Mouse (Mus musculus) forebrain, embryonic 11.5 days (tissue): ENCODE data around the gene Fam3a. TPM values are rescaled to one million over a fixed set of nuclear protein-coding genes. Genes with fewer than 3 reads are reported as not detected.
A peak's percentile ranks its signal among the peaks of the same experiment; 100 is the strongest.

ENCODE experiments used
- ATAC-seq: fragments of 200-750 bp; cut with Nextera tagmentation; replicated peaks from 2 replicates; pipeline ENCODE4 v1.8.0; 2017; ENCODE audit warnings: moderate TSS enrichment; ENCODE audit not compliant: low FRiP score
- DNase-seq: peaks from one replicate; pipeline ENCODE4 v3.0.0-alpha.2; 2017; ENCODE audit warnings: low spot score
- H3K27ac ChIP-seq: fragments of 300-500 bp; sonication (generic); 2 replicates; pipeline ENCODE4 v1.5.1; 2014; ENCODE audit warnings: low read depth, low read length
- H3K27me3 ChIP-seq: fragments of 300-500 bp; sonication (generic); 2 replicates; pipeline ENCODE4 v1.6.1; 2014; ENCODE audit warnings: mild to moderate bottlenecking, low read length, mixed read lengths; ENCODE audit not compliant: control insufficient read depth, insufficient read depth
- H3K36me3 ChIP-seq: fragments of 300-500 bp; sonication (generic); 2 replicates; pipeline ENCODE4 v1.6.1; 2014; ENCODE audit warnings: mild to moderate bottlenecking, low read length, moderate library complexity, mixed read lengths; ENCODE audit not compliant: control insufficient read depth, insufficient read depth
- H3K4me1 ChIP-seq: fragments of 300-500 bp; sonication (generic); replicated peaks from 2 replicates; pipeline ENCODE4 v1.6.1; 2014; ENCODE audit warnings: low read length, mixed read lengths; ENCODE audit not compliant: control insufficient read depth, insufficient read depth
- H3K4me2 ChIP-seq: fragments of 300-500 bp; sonication (generic); 2 replicates; pipeline ENCODE4 v1.6.1; 2014; ENCODE audit warnings: low read depth, mild to moderate bottlenecking, low read length, moderate library complexity, mixed read lengths; ENCODE audit not compliant: severe bottlenecking
- H3K4me3 ChIP-seq: fragments of 300-500 bp; sonication (generic); 2 replicates; pipeline ENCODE4 v1.5.1; 2014; ENCODE audit warnings: low read depth, low read length
- H3K9ac ChIP-seq: fragments of 300-500 bp; sonication (generic); 2 replicates; pipeline ENCODE4 v1.6.1; 2014; ENCODE audit warnings: low read length
- H3K9me3 ChIP-seq: fragments of 300-500 bp; sonication (generic); 2 replicates; pipeline ENCODE4 v1.6.1; 2016; ENCODE audit warnings: low read length, mixed read lengths; ENCODE audit not compliant: control insufficient read depth
- WGBS: fragments of 180-500 bp; shearing (Covaris S2); extraction: QIAGEN DNeasy Blood & Tissue Kit; methylation state at CpG from one replicate; pipeline ENCODE4 v1.1.7; 2014; 5-methylcytosine and 5-hydroxymethylcytosine counted together
- polyA plus RNA-seq: library from polyadenylated mRNA; unstranded; fragments of >200 nt; fragmentation: Nextera tagmentation; extraction: Ambion mirVana; gene quantifications from 2 replicates; pipeline ENCODE4 v1.2.1, GENCODE M21; 2014

The Fam3a gene
- polyA plus RNA-seq: 27.3 and 27.6 TPM in 2 replicates

DNA sequence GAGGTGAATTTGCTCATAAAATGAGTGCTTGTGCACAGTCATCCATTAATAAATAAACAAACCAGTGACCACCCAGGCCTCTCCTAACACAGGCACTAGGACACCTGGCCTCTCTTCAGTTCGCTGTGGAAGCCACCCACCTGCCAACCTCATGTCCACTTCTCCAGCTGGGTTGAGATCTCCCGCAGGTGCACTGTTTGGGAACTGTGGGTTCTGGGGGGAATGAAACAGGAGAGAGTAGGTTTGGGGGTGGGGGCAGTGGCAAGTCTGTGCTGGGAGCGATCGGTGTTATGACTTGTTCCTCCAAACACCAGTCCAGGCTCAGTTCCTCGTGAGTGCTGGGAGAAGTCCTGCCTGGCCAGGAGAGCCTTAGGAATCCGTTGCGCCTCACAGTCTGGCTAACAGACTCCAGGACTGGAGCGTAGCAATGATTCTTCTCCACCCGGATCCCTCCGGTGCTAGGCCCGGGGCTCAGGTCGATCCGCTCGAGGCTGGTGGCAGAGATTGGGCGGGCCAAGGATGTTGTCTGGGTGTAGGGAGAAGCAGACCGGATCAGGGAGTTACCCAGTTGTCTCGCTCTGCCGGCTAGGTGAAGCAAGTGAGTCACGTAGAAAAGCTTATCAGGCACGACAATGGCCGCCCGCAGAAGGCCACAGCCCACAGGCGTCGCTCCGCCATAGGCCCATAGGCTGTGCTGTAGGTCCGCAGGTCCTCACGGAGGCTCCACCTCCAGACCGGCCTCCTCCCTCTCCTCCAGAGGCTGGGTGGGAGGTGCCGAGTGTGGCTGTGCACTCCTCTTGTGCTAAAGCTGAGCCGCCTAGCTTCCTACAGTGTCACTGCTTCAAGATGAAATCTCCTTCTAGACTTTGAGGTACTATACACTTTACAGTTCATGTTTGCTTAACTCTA lies at the start of gene Fam3a, which contains the start of gene Ikbkg:
Fam3a (minus strand) TSS at position 738 of the 909 bp plus-strand sequence.
Ikbkg (plus strand) TSS at position 756 of the 909 bp plus-strand sequence.
- 0 out of 2 replicates have a peak within 1 kb of the TSS, but pooled peaks have one; percentile 46 for H3K27ac ChIP-seq
- peak within 1 kb of the TSS; percentile 42 for H3K4me3 ChIP-seq
- WGBS: 14% methylated on average over 30 of the region's 30 CpGs
- H3K36me3 ChIP-seq: no peaks in the 10 kb centered on the region
- H3K4me1 ChIP-seq: no peaks in the 10 kb centered on the region
- peak within 1 kb of the TSS; percentile 73 for H3K9ac ChIP-seq
- H3K4me2 ChIP-seq: peak within 1 kb of the TSS; percentile 64
- ATAC-seq (peak; percentile 100), DNase-seq (peak; percentile 87)
- H3K9me3 ChIP-seq: no peaks in the 10 kb centered on the region
- H3K27me3 ChIP-seq: no peaks in the 10 kb centered on the region

GRCm38 (mm10) chrX:74429290-74429821 lies 36.3 kb upstream of the Fam3a start:
- Histone ChIP-seq H3K9me3 (no peaks in the 10 kb centered on the region), H3K36me3 (no peaks in the 10 kb centered on the region), H3K9ac (peak overlapping the region; percentile 61), H3K27ac (peak overlapping the region; percentile 34; the same call in 1 of the 2 replicates), H3K4me2 (peak overlapping the region; percentile 57), H3K27me3 (no peaks in the 10 kb centered on the region), H3K4me1 (no peaks in the 10 kb centered on the region), H3K4me3 (peak overlapping the region; percentile 48)
- DNase-seq (peak; percentile 64), ATAC-seq (peak; percentile 73)
- 14% methylated on average over 22 of the region's 22 CpGs for WGBS

DNA sequence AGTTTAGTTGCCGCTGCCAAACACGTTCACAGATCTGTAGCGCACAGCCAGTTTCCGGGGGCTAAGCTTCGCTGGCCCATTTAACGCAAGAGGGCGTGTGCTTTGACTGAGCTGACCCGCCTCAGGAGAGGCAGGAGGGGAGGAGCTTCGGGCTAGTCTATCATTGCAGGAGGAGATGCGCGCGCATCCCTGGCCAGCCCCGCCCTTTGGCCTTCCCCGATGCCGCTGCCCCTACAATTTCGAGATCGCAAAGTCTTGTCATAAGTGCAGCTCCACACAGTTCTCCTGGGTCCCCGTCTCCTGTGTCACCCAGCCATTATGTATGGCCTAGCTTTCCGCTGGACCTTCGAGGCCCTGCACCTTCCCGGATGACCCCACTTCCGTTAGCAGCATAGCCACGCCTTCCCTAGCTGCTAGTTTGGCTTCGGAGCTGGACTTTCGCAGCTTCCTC lies 35.8 kb upstream of the Fam3a start, which contains the start of gene G6pdx:
G6pdx (minus strand) TSS at position 369 of the 451 bp plus-strand sequence.
- DNase-seq (peak; percentile 89), ATAC-seq (peak; percentile 90)
- Histone ChIP-seq H3K27me3 (no peaks in the 10 kb centered on the region), H3K4me1 (no peaks in the 10 kb centered on the region), H3K9ac (peak within 1 kb of the TSS; percentile 61), H3K27ac (peak within 1 kb of the TSS; percentile 34; the same call in 1 of the 2 replicates), H3K4me2 (peak within 1 kb of the TSS; percentile 57), H3K4me3 (peak within 1 kb of the TSS; percentile 48), H3K9me3 (no peaks in the 10 kb centered on the region), H3K36me3 (no peaks in the 10 kb centered on the region)
- 12% methylated on average over 25 of the region's 25 CpGs for WGBS

DNA sequence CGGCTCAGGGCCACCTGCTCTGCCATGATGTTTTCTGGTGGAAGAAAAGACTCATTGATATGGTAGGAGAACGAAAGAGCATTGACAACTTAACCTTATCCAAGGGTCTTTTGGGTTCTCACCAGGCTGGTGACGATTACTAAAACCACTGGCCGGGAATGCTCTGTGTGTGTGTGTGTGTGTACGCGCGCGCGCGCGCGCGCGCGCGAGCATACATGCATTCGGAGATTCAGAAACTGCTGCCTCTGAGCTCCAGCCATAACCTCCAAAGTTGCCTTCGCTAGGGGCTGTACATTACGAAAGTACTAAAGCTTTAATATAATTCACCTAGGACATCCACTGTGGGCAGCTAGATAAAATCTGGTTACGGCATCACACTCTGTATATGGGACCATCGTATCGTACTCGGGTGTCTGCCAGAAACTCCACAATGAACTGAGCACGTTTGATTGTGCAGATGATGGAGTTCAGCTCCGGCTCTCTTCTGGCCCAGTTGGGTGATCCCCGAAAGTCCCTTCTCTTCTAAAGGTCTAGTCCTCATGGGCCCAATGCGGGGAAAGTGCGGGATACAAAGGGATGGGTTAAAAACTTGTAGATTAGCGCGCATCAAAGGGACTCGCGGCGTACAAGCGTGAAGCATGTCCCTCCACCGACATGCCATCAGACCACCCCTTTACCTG lies 35.2 kb upstream of the Fam3a start:
- peak overlapping the region; percentile 52 for H3K9ac ChIP-seq
- H3K27ac ChIP-seq: no peak overlapping the region
- H3K36me3 ChIP-seq: no peaks in the 10 kb centered on the region

GRCm38 (mm10) chrX:74427116-74427515 lies 34.0 kb upstream of the Fam3a start:
- Histone ChIP-seq H3K4me2 (no peak overlapping the region), H3K36me3 (no peaks in the 10 kb centered on the region), H3K9me3 (no peaks in the 10 kb centered on the region), H3K27me3 (no peaks in the 10 kb centered on the region), H3K4me1 (no peaks in the 10 kb centered on the region), H3K4me3 (no peak overlapping the region), H3K27ac (no peak overlapping the region), H3K9ac (no peak overlapping the region)
- ATAC-seq: no peak
- DNase-seq: no peak
- WGBS: 80% methylated on average over 3 of the region's 3 CpGs

More for the DNA sequence above, 35.2 kb upstream of the Fam3a start:
- Histone ChIP-seq H3K9me3 (no peaks in the 10 kb centered on the region), H3K4me3 (peak overlapping the region; percentile 48), H3K27me3 (no peaks in the 10 kb centered on the region), H3K4me2 (peak overlapping the region; percentile 57), H3K4me1 (no peaks in the 10 kb centered on the region)
- ATAC-seq (peak; percentile 27), DNase-seq (no peak)
- WGBS: 31% methylated on average over 35 of the region's 35 CpGs

DNA sequence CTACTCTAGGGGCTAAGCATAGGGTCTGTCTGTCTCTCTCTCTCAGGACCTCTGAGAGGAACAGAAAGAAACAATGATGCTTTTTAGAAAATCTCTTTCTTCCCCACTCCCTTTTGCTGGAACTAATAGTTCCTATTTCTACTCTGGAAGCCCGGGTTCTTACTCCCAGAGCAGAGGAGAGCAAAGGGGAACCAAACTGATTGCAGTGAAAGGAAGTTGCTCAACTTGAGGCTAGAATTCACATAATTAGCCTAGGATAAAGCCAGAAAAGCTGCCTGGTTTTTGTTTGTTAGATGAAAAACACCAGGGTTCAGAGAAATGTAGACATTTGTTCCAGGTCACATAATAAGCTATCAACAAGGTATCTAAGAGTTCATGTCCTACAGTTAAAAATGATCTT lies 33.2 kb upstream of the Fam3a start:
- H3K4me1 ChIP-seq: no peaks in the 10 kb centered on the region
- H3K27ac ChIP-seq: no peak overlapping the region
- H3K9ac ChIP-seq: no peak overlapping the region
- H3K27me3 ChIP-seq: no peaks in the 10 kb centered on the region
- no peak overlapping the region for H3K4me3 ChIP-seq
- no peak overlapping the region for H3K4me2 ChIP-seq
- no peak for ATAC-seq
- WGBS: 69% methylated on average over 1 of the region's 1 CpGs
- no peak for DNase-seq
- no peaks in the 10 kb centered on the region for H3K36me3 ChIP-seq
- no peaks in the 10 kb centered on the region for H3K9me3 ChIP-seq

- Histone ChIP-seq H3K27me3 (no peaks in the 10 kb centered on the region), H3K4me3 (no peak overlapping the region), H3K9ac (no peak overlapping the region), H3K27ac (no peak overlapping the region), H3K9me3 (no peaks in the 10 kb centered on the region), H3K36me3 (no peaks in the 10 kb centered on the region), H3K4me1 (no peaks in the 10 kb centered on the region), H3K4me2 (no peak overlapping the region)
- ATAC-seq (no peak), DNase-seq (no peak)
- 93% methylated on average over 4 of the region's 4 CpGs for WGBS
These were observed 32.1 kb upstream of the Fam3a start for GRCm38 (mm10) chrX:74425195-74425594.

DNA sequence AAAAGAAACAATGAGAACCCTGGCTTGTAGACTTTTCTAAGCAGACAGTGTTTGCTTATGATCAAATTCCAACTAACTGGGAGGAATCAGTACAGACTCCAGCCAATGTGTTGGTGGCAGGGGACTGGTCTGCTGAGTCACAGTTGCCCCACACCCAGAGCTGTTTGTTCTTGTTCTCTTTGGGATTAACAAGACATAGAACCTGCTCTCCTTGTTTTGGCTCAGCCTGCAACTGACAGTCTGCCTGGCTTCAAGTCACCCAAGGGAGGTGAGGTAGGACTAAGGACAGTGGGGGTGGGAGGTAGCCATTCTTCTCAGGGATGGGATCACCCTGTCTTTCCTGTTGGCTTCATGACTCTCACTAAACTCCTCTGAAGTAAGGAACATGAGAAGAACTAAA lies 31.4 kb upstream of the Fam3a start:
- H3K27ac ChIP-seq: no peak overlapping the region
- ATAC-seq: no peak

More for the DNA sequence above, 31.4 kb upstream of the Fam3a start:
- Histone ChIP-seq H3K36me3 (no peaks in the 10 kb centered on the region), H3K4me2 (no peak overlapping the region), H3K9me3 (no peaks in the 10 kb centered on the region), H3K27me3 (no peaks in the 10 kb centered on the region), H3K4me3 (no peak overlapping the region), H3K4me1 (no peaks in the 10 kb centered on the region), H3K9ac (no peak overlapping the region)
- no peak for DNase-seq
